Mouse (Mus musculus): ENCODE data around the gene Uggt2.
"Not testable (repeated sequence)": the region's sequence is repeated elsewhere in the genome, so short reads cannot be mapped to it uniquely, and the experiment has no call there.

Gene Uggt2

DNA sequence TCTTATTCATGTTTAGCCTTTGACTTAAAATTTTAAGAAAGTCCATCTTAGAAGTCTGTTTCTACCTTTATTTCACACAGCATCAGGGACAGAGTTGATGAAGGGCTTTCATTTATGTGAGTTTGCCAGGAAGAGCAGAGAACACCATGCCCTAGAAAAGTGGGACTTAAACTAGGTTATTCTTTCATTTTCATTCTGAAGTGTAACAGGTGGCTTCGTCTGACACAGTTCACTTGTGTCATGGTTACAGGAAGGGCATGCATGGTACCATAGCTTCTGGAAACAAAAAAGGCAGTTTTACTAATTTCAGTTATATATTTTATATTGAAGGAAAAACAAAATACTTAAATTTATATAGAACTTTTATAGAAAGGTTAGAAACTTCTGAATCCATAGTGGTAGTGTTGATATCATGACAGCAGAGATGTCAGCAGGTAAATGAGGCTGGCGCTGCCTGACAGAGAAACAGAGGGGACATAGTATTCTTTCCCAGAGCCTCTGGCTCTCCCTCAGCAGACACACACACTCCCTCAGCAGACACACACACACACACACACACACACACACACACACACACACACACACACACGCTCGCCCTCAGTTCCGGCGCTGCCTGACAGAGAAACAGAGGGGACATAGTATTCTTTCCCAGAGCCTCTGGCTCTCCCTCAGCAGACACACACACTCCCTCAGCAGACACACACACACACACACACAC, 117.4 kb downstream of the Uggt2 start:
- DNase-seq (ENCODE audit: low read depth, low spot score): not testable (repeated sequence)

DNA sequence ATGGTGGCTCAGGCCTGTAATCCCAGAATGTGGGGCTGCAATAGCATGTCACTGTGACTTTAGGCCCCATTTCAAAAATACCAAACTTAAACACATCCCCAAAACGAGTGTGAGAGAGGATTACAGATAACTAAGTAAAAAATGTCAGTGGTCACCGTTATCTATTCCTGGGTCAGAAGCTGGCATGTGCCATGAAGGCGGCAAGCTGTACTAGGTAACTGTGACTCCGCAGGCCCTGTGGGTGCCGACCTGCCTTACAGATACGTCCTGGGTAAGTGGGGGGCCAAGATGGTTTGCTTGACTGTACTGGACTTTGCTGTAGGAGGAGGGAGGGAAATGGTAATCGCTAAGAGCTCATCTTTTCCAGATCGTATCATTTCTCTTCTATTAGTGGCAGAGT, 118.3 kb downstream of the Uggt2 start:
- no peak for DNase-seq (ENCODE audit: low read depth, low spot score)

GRCm38 (mm10) chr14:118980358-118980757, 118.9 kb downstream of the Uggt2 start:
- no peak for DNase-seq (ENCODE audit: low read depth, low spot score)

DNA sequence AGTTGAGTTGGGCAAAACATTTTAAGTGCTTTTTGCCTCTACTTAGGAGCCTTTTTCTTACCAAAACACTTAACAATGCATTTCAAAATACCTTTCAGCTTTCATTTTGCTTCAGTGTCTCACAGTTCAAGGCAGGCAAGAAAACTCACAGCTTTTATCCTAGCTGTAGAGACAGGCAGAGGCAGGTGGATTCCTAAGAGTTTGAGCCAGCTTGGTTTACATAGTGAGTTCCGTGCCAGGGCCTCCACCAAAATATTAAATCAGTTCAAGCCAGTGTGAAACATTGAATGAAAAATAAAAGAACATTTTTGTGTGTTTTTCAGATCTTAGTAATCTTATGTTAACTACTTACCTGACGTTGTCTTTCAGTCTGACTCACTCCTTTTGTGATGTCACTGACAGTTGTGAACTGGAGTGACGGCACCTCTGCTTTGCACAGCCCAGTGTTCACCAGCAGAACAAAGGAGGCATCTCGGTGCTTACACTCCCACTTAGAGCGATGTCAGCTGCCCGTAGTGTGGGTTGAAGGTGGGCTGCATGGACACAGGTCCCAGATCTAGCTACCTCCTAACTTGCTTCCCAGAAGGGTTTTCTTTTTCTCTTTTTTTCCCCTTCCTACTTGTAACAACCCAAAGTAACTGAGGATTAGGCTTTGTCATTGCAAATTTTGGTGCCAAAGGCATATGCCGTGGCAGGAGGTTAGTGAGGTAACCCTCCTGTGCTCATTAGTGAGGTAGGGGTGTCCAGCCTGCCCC, 119.5 kb downstream of the Uggt2 start:
- DNase-seq (ENCODE audit: low read depth, low spot score): no peak

GRCm38 (mm10) chr14:118977136-118977816, 122.0 kb downstream of the Uggt2 start:
- DNase-seq (ENCODE audit: low read depth, low spot score): no peak

DNA sequence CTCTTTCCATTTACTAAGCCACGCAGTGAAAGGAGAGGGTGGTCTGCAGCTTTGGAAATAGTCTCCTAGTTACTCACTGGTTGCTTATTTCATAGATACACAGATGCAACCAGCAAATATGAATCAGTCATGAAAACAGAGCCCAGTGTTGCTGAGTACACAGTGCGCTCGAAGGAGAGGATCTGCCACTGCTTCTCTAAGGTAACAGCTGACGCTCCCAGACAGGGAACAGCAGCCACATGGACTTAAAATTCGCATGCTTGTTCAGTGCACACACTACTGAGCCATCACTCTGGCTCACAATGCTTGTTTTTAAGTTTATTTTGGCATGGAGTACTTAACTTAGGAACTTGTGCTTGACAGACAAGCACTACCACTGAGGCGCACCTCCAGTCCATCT, 127.0 kb downstream of the Uggt2 start:
- no peak for DNase-seq (ENCODE audit: low read depth, low spot score)

DNA sequence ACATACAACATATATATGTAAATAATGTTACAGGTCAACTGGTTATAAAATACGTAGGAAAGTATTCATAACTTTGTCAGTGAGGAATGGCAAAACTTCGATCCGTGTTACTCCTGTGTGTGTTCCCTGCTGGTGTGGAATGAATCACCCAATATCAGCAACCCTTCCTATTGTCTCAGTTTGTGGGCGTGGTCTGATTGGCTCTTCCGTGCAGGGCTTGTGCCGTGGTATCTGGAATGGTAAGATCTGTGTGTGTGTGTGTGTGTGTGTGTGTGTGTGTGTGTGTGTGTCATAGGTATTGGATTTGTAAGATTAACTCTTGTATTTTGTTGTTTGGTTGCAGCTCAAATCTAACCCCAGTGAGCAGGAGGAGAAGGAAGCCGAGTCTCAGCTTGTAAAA, 131.6 kb downstream of the Uggt2 start:
- no peak for DNase-seq (ENCODE audit: low read depth, low spot score)

GRCm38 (mm10) chr14:118965356-118966000, 133.8 kb downstream of the Uggt2 start:
- DNase-seq (ENCODE audit: low read depth, low spot score): no peak

DNA sequence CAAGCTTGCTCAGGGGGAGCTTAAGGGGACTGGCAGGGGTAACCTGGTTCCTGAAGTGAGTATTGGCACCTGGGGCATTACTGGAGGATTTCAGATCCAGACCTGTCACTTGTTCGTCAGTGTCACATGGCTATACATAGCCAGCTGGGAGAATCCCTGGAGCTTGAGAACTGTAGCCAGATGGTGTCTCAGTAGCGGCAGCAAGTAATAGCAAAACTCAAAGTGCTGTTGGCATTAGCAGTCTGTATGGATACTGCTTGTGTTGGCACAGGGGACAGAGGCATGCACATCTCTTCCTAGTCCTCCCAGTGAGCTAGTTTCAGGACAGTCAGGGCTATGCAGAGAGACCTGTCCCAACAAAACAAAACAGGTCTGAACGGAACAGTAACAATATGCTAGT, 141.2 kb downstream of the Uggt2 start:
- no peak for DNase-seq (ENCODE audit: low read depth, low spot score)

GRCm38 (mm10) chr14:118951912-118952583, 147.2 kb downstream of the Uggt2 start:
- DNase-seq (ENCODE audit: low read depth, low spot score): no peak

DNA sequence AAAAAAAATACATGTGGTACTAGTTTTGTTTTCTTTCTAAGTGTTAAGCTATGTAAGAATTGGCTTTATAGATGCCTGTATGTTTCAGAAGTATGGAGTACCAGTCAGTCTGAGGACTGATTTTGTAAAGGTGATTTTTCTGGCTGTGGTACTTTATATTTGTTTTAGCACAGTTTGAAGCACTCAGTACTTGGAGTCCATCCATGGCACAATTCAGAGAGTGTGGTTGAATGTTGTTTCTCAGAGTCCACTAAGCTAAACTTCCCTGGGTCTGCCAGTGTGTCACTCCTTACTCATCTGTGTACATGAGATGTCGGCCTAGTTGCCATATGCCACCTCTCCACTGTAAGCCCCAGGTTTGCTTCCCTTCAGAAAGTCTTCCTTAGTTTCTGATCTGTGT, 150.4 kb downstream of the Uggt2 start:
- no peak for DNase-seq (ENCODE audit: low read depth, low spot score)

DNA sequence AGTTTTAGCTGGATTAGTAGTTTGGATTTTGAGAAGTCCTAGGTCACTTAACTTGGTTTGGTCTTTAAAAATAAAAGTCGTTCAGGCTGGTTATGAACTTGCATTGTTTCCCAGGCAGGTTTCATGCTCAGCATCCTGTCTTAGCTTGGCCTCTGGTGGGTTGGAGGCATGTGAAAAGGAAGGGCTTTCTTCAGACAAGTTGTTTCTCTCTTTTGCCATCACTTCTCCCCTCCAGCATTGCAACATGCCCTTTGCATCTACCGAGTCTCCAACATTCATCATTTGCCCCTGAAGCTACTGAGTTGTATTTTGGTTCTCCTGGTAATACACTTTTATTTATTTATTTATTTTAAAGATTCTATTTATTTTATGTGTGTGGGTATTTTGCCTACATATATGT, 154.5 kb downstream of the Uggt2 start:
- no peak for DNase-seq (ENCODE audit: low read depth, low spot score)

DNA sequence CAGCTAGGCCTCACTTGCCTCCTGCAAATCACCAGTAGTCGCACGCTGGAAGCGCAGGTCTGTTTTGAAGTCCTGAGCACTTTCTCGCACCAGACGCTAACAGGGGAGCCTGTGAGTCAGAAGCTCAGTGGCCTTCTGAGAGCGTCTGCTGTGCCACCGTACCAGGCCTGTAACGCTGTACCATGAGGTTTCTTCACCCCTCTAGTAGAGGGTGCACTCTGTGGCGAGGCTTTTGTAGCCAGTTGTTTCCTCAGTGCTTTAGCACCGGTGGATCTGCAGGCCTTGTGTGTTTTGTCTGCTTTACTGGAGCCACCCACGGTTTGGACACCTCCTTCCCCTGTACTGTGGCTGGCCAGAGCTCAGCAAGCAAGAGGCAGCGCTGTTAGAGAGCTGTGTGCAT, 157.2 kb downstream of the Uggt2 start:
- no peak for DNase-seq (ENCODE audit: low read depth, low spot score)

DNA sequence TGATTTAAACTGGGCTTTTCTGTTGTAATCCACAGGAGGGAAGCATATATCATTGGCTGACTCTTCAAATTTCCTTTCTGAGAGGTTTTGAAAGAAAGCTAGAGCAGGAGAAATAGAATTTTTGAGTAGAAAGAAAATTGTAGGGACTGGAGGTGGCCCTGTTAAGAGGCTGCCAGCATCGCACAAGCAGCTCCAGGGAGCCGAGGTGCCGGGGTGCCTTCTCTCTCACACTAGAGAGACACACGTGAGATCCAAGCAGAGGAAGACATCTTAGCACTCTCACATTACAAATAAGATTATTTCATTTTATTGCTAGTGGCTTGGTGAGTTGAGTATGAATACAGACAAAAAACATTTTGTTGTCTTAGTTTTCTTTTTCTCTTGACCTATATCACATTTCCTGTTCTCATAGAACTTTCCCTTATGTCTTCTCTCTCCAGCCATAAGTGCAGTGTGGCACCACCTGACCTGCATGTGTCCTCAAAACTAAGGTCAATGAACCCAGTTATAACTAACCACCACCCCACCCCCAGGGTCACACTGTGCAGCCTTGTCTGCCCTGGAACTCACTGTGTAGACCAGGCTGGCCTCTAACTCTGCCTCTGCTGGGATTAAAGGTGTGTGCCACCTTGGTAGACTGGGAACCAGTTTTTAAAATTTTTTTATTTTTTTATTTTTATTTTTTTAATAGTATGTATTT, 158.3 kb downstream of the Uggt2 start:
- no peak for DNase-seq (ENCODE audit: low read depth, low spot score)

DNA sequence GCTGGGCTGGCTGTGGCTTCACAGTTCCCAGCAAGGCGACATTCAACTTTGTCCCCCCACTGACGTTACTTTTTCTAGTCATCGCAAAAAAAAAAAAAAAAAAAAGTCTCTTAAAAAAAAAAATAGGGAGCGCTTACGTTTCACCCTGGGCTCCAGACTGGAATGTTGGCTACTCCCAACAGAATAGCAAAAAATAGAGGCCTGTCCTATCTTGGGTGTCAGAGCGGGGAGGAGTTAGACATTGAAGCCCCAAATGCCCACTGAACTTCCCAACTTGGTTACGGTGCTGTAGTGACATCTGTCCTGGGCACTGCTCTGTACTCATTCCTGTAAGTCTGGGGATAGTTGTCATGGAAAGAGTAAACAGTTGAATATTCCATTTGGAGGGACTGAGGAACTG, 160.7 kb downstream of the Uggt2 start:
- DNase-seq (ENCODE audit: low read depth, low spot score): peak; percentile 42

DNA sequence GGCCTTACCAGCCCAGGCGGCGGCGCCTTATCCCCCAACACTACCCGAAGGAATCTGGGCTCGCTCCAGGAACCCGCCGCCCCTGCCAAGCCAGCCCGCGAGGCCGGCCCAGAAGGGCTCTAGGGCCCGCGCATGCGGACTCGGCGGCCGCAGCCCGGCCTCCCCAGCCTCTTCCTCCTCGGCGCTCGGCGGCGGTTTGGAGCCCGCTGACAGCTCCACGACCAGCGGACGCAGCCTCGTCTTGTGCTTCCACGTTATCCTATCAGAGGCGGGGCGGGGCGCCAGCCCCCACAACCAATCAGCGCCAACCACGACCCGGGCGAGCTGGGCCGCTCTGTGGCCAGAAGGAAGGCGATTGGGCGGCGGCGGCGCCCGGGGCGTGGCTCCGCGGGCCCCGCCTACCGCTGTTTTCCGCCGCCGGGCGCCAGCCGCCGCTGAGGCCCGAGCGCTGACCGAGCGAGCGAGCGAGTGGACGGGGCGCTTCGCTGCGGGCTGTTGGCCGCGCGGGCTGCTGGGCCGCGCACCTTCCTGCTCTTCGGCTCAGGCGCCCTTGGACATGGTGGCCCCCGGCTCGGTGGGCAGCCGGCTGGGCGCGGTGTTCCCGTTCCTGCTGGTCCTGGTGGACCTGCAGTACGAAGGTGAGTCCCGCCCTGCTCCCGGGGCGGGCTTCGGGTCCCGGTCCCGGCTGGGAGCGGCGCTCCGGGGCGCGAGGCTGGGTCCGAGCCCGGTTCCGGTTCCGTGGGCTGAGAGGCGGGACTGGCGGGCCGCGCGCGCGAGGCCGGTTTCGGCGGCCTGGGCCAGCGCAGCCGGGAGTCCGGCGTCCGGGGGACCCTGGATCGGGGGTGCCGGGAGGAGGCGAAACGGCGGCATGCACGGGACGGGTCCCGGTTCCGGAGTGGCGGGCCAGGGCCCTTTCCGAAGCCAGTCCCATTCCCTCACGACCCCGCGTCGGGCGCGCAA, 161.4 kb downstream of the Uggt2 start, which contains the start of gene Dnajc3:
Gene Dnajc3 (plus strand): TSS at position 444 of the 960 bp plus-strand sequence.
- peak; percentile 99 for DNase-seq (ENCODE audit: low read depth, low spot score)

DNA sequence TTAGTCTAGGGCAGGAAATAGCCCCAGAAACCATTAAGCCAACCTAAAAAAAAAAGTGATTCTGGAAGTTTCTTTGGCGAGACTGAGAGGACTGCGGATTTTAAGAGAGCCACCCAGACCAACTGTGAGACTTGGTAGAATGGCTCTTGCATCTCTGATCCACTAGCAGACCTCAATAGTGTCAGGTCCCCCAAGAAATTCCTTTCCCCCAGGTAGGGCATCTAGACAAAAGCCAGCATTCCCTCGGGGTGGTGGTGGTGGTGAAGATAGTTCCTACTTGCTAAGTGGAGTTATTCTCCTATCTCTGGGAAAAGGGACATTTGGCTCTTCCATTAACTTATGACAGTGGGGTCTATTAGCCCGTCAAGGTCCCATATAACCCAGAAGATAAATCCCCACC, 162.3 kb downstream of the Uggt2 start:
- DNase-seq (ENCODE audit: low read depth, low spot score): no peak

DNA sequence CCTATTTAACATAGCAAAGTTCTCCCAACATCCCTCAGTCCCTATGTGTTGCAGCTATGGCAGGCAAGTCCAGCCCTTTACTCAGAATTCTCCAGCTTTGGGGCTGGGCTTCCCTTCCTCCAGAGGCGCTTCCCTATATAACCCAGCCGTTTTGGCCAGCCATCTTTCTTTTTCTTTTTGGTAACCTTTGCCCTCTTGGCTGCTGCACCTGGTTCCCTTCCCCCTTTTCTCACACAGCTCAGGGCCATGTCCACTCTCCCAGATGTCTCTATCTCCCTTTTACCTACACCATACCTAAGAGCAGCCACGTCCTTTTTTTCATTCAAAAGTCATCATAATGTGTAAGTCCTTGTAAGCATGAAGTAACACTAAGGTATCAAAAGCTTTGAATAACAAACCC, 163.0 kb downstream of the Uggt2 start:
- no peak for DNase-seq (ENCODE audit: low read depth, low spot score)
